Mouse (Mus musculus) thymus, adult 2 months (tissue): Measurements from ENCODE around the gene Slc27a3.

Source experiments
- CTCF ChIP-seq: fragments of 200-500 bp; IDR thresholded peaks from 2 replicates; pipeline ENCODE4 v1.5.1; 2012; ENCODE audit warnings: mild to moderate bottlenecking, control low read depth, low read length, moderate library complexity, borderline replicate concordance; ENCODE audit not compliant: control insufficient read depth, poor library complexity, insufficient read depth; ENCODE audit errors: extremely low read depth
- POLR2A ChIP-seq: fragments of 200-500 bp; IDR thresholded peaks from 2 replicates; pipeline ENCODE4 v1.6.1; 2012; ENCODE audit warnings: mild to moderate bottlenecking, low read length, control low read depth, moderate library complexity; ENCODE audit not compliant: control insufficient read depth, poor library complexity, insufficient read depth; ENCODE audit errors: extremely low read depth

GRCm38 (mm10) chr3:90376247-90376585 is 13.5 kb downstream of the Slc27a3 start:
- TF ChIP-seq CTCF = no peak
- no peak for TF ChIP-seq POLR2A
